Mouse (Mus musculus): ENCODE results near the gene Gm49450. TPM values are rescaled to one million over a fixed set of nuclear protein-coding genes. Genes with fewer than 3 reads are reported as not detected.

Gm49450 gene
- not detected for total RNA-seq (2021)
- 26.2 TPM in 1 of 2 replicates, not detected in the other for polyA plus RNA-seq (2012; rRNA removed)
- long read RNA-seq = 0 reads

GRCm38 (mm10) chr15:98953401-98954356 is at the start of gene Gm49450, which contains the start of gene Tuba1a:
Gm49450 (minus strand) TSS chr15:98953551.
Tuba1a (minus strand) TSS chr15:98953703.
- TF ChIP-seq EP300 (IDR thresholded peaks at IDR 0.05; ENCODE audit: insufficient read depth, low read depth, low read length) (peak; percentile 57), CTCF (IDR thresholded peaks at IDR 0.05) (no peak), POLR2A (IDR thresholded peaks at IDR 0.05; ENCODE audit: insufficient read depth, low read depth, low read length) (peak; percentile 99)
- peak; percentile 91 to 94 for DNase-seq
- no peaks in the 10 kb centered on the region for H3K36me3 ChIP-seq (ENCODE audit: control insufficient read depth, insufficient read depth, low read length)
- H3K4me3 ChIP-seq = peak within 1 kb of the TSS; percentile 99
- H3K4me1 ChIP-seq (ENCODE audit: control insufficient read depth, insufficient read depth, low read length) = peaks cover 5% of the 10 kb centered on the region
- H3K79me2 ChIP-seq (replicated peaks; ENCODE audit: control insufficient read depth, insufficient read depth, low read length) = no peaks in the 10 kb centered on the region
- WGBS = 7% methylated on average over 28 of the region's 28 CpGs
- H3K27ac ChIP-seq = peak within 1 kb of the TSS; percentile 93
- intact Hi-C loops (cut with DNase I) = loop anchor here (2.0 kb wide), 2 partner anchors 19 to 39 kb away; partner anchors contain the start of gene Tuba1b
- no peaks in the 10 kb centered on the region for H3K27me3 ChIP-seq (ENCODE audit: control insufficient read depth, insufficient read depth, low read length)
- H3K9ac ChIP-seq (ENCODE audit: low read depth, low read length) = peak within 1 kb of the TSS; percentile 92

GRCm38 (mm10) chr15:99001451-99001931 is 48.1 kb upstream of the Gm49450 start:
- Histone ChIP-seq H3K27me3 (ENCODE audit: control insufficient read depth, insufficient read depth, low read length) (no peaks in the 10 kb centered on the region), H3K4me1 (ENCODE audit: control insufficient read depth, insufficient read depth, low read length) (peaks cover 5% of the 10 kb centered on the region), H3K27ac (no peak overlapping the region), H3K9ac (ENCODE audit: low read depth, low read length) (0 out of 2 replicates have a peak overlapping the region, but pooled peaks have one; percentile 22), H3K79me2 (replicated peaks; ENCODE audit: control insufficient read depth, insufficient read depth, low read length) (no peaks in the 10 kb centered on the region), H3K4me3 (peak overlapping the region; percentile 12; the same call in 1 of the 2 replicates), H3K36me3 (ENCODE audit: control insufficient read depth, insufficient read depth, low read length) (no peaks in the 10 kb centered on the region)
- intact Hi-C loops (cut with DNase I) = no loop called here
- WGBS = 12% methylated on average over 17 of the region's 17 CpGs
- TF ChIP-seq CTCF (IDR thresholded peaks at IDR 0.05) = no peak; the same call in 1 of the 2 replicates
- no peak for TF ChIP-seq POLR2A (IDR thresholded peaks at IDR 0.05; ENCODE audit: insufficient read depth, low read depth, low read length)
- DNase-seq = peak; percentile 47 to 48

- Histone ChIP-seq H3K36me3 (ENCODE audit: control insufficient read depth, insufficient read depth, low read length) (no peaks in the 10 kb centered on the region), H3K4me1 (ENCODE audit: control insufficient read depth, insufficient read depth, low read length) (peaks cover 5% of the 10 kb centered on the region), H3K27me3 (ENCODE audit: control insufficient read depth, insufficient read depth, low read length) (no peaks in the 10 kb centered on the region), H3K9ac (ENCODE audit: low read depth, low read length) (no peak overlapping the region), H3K4me3 (no peak overlapping the region), H3K79me2 (replicated peaks; ENCODE audit: control insufficient read depth, insufficient read depth, low read length) (no peaks in the 10 kb centered on the region), H3K27ac (peak overlapping the region; percentile 38; the same call in 1 of the 2 replicates)
- WGBS = 27% methylated on average over 14 of the region's 14 CpGs
- intact Hi-C loops (cut with DNase I) = no loop called here
- DNase-seq = peak in 1 of 2 experiments; percentile 35
- TF ChIP-seq POLR2A (IDR thresholded peaks at IDR 0.05; ENCODE audit: insufficient read depth, low read depth, low read length) (no peak), CTCF (IDR thresholded peaks at IDR 0.05) (peak; percentile 92)
Measured at GRCm38 (mm10) chr15:99000535-99001283, 47.4 kb upstream of the Gm49450 start.

DNA sequence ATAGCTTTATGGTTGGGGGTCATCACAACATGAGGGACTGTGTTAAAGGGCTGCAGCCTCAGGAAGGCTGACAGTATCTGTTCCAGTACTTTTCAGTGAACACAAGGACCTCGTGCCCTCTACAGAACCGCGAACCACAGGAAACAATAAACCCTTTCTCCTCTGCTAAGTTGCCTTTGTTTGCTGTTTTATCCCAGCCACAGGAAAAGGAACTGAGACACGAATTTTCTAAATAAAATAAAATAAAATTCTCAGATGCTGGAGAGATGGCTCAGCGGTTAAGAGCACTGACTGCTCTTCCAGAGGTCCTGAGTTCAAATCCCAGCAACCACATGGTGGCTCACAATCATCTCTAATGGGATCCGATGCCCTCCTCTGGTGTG is 45.4 kb upstream of the Gm49450 start:
- WGBS = 23% methylated on average over 6 of the region's 6 CpGs

DNA sequence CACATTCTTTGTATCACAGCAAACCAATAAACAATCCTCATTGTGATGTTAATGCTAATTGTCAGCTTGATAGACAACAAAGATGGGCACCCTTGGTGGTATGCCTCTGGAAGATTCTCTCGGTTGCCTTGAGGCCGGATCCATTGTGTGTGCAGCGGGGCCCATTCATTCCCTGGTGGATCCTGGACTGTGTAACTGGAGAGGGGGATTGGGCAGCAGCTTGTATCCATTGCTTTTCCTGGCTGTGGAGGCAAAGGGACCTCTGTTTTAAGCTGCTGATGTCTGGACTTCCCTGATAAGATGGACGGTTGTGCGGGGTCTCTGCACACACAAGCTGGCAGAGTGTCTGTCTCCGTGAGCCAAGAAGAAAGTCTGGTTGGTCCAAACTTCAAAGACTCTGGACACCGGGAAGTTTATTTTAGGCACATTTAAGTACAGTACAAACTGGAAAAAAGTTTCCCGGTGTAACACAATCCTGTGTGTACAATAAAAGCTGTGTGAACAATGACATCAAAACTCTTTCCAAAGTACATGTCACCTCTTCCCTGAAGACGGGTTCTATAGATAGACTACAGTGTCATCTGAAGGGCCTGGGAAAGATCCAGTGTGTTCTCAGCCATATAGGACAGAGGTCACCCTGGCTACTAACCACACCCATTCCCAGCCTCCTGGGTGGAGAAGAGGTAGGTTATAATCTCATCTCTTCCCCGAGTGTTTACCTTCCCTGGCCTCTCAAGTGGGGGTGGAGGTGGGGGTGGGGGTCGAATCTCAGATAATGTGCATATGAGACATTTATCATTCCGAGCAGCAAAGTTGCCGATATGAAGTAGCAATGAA is 44.8 kb upstream of the Gm49450 start:
- no peaks in the 10 kb centered on the region for H3K79me2 ChIP-seq (replicated peaks; ENCODE audit: control insufficient read depth, insufficient read depth, low read length)
- no peaks in the 10 kb centered on the region for H3K36me3 ChIP-seq (ENCODE audit: control insufficient read depth, insufficient read depth, low read length)
- intact Hi-C loops (cut with DNase I) = no loop called here
- no peak overlapping the region for H3K4me3 ChIP-seq
- no peak for TF ChIP-seq CTCF (IDR thresholded peaks at IDR 0.05)
- no peak for TF ChIP-seq POLR2A (IDR thresholded peaks at IDR 0.05; ENCODE audit: insufficient read depth, low read depth, low read length)
- TF ChIP-seq EP300 (IDR thresholded peaks at IDR 0.05; ENCODE audit: insufficient read depth, low read depth, low read length) = no peak
- peak overlapping the region; percentile 19; the same call in 1 of the 2 replicates for H3K9ac ChIP-seq (ENCODE audit: low read depth, low read length)
- DNase-seq = peak in 1 of 2 experiments; percentile 32
- 16% methylated on average over 13 of the region's 13 CpGs for WGBS
- no peaks in the 10 kb centered on the region for H3K27me3 ChIP-seq (ENCODE audit: control insufficient read depth, insufficient read depth, low read length)
- peaks cover 7% of the 10 kb centered on the region for H3K4me1 ChIP-seq (ENCODE audit: control insufficient read depth, insufficient read depth, low read length)
- H3K27ac ChIP-seq = peak overlapping the region; percentile 72

More for the DNA sequence above, 45.4 kb upstream of the Gm49450 start:
- DNase-seq = no peak
- TF ChIP-seq POLR2A (IDR thresholded peaks at IDR 0.05; ENCODE audit: insufficient read depth, low read depth, low read length) (no peak), CTCF (IDR thresholded peaks at IDR 0.05) (no peak), EP300 (IDR thresholded peaks at IDR 0.05; ENCODE audit: insufficient read depth, low read depth, low read length) (no peak)
- Histone ChIP-seq H3K9ac (ENCODE audit: low read depth, low read length) (no peak overlapping the region), H3K79me2 (replicated peaks; ENCODE audit: control insufficient read depth, insufficient read depth, low read length) (no peaks in the 10 kb centered on the region), H3K27ac (peak overlapping the region; percentile 72), H3K4me1 (ENCODE audit: control insufficient read depth, insufficient read depth, low read length) (peaks cover 5% of the 10 kb centered on the region), H3K27me3 (ENCODE audit: control insufficient read depth, insufficient read depth, low read length) (no peaks in the 10 kb centered on the region), H3K36me3 (ENCODE audit: control insufficient read depth, insufficient read depth, low read length) (no peaks in the 10 kb centered on the region), H3K4me3 (no peak overlapping the region)
- intact Hi-C loops (cut with DNase I) = no loop called here
